Mouse (Mus musculus): Measurements from ENCODE around the gene Fut11. TPM values are rescaled to one million over a fixed set of nuclear protein-coding genes. Genes with fewer than 3 reads are reported as not detected.

Gene Fut11
- polyA plus RNA-seq (2015; fragmentation: Nextera tagmentation; extraction: Ambion mirVana) = 5.0 and 5.4 TPM in 2 replicates

- peaks cover 29% of the 10 kb centered on the region for H3K36me3 ChIP-seq (ENCODE audit: control insufficient read depth, insufficient read depth)
- no peaks in the 10 kb centered on the region for H3K27me3 ChIP-seq (ENCODE audit: control insufficient read depth, insufficient read depth, low read depth, low read length)
- no peaks in the 10 kb centered on the region for H3K9me3 ChIP-seq (replicated peaks; ENCODE audit: control insufficient read depth, low read length)
- H3K27ac ChIP-seq (ENCODE audit: low read length) = peak within 1 kb of the TSS; percentile 95
- H3K4me1 ChIP-seq (ENCODE audit: control insufficient read depth, low read depth, low read length) = peaks cover 40% of the 10 kb centered on the region
- H3K4me2 ChIP-seq (ENCODE audit: low read depth, low read length) = peak within 1 kb of the TSS; percentile 87
- peak within 1 kb of the TSS; percentile 93 for H3K4me3 ChIP-seq (ENCODE audit: low read depth, low read length)
- H3K9ac ChIP-seq (ENCODE audit: low read depth, low read length) = peak within 1 kb of the TSS; percentile 92
- under 1% methylated on average over 109 of the region's 111 CpGs for WGBS (ENCODE audit: insufficient replicate concordance)
- ATAC-seq (ENCODE audit: low read depth) = peak; percentile 82
Observed at GRCm38 (mm10) chr14:20694884-20695760, at the start of gene Fut11. Fut11 (plus strand) TSS chr14:20694968.

DNA sequence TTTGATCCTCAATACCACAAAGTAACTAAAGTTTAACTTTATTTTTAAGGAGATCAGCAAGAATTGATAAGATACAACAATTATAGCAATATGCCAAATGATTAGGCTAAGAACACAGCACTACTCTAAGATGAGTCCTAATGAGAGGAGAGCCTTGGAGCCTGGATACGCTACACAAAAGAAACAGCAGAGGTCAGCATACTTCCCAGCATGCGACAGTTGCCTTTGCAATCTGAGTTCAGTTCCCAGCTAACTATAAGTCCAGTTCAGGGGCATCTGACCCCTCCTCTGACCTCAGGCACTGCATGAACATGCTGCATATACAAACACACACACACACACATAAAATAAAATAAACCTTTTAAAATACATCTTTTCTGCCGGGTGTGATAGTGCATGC, 49.2 kb upstream of the Fut11 start:
- no peak overlapping the region for H3K27ac ChIP-seq (ENCODE audit: low read length)
- no peak overlapping the region for H3K9ac ChIP-seq (ENCODE audit: low read depth, low read length)
- no peak overlapping the region for H3K4me3 ChIP-seq (ENCODE audit: low read depth, low read length)
- no peaks in the 10 kb centered on the region for H3K9me3 ChIP-seq (replicated peaks; ENCODE audit: control insufficient read depth, low read length)
- H3K27me3 ChIP-seq (ENCODE audit: control insufficient read depth, insufficient read depth, low read depth, low read length) = no peaks in the 10 kb centered on the region
- H3K4me2 ChIP-seq (ENCODE audit: low read depth, low read length) = no peak overlapping the region
- no peaks in the 10 kb centered on the region for H3K36me3 ChIP-seq (ENCODE audit: control insufficient read depth, insufficient read depth)
- no peak for ATAC-seq (ENCODE audit: low read depth)
- H3K4me1 ChIP-seq (ENCODE audit: control insufficient read depth, low read depth, low read length) = peaks cover 8% of the 10 kb centered on the region
- 40% methylated on average over 3 of the region's 3 CpGs for WGBS (ENCODE audit: insufficient replicate concordance)

DNA sequence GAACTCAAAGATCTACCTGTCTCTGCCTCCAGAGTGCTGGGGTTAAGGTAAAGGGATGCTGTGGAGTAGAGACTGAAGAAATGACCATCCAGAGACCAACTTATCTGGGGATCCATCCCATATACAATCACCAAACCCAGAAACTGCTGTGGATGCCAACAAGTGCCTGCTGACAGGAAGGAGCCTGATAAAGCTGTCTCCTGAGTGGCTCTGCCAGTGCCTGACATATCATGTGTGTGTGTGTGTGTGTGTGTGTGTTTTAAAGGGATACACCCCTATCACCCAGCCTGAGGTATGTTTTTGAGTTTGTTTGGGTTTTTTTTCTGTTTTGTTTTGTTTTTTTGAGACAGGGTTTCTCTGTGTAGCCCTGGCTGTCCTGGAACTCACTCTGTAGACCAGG, 48.4 kb upstream of the Fut11 start:
- Histone ChIP-seq H3K4me1 (ENCODE audit: control insufficient read depth, low read depth, low read length) (peaks cover 8% of the 10 kb centered on the region), H3K9me3 (replicated peaks; ENCODE audit: control insufficient read depth, low read length) (no peaks in the 10 kb centered on the region), H3K9ac (ENCODE audit: low read depth, low read length) (no peak overlapping the region), H3K27me3 (ENCODE audit: control insufficient read depth, insufficient read depth, low read depth, low read length) (no peaks in the 10 kb centered on the region), H3K4me2 (ENCODE audit: low read depth, low read length) (no peak overlapping the region), H3K27ac (ENCODE audit: low read length) (no peak overlapping the region), H3K36me3 (ENCODE audit: control insufficient read depth, insufficient read depth) (no peaks in the 10 kb centered on the region), H3K4me3 (ENCODE audit: low read depth, low read length) (no peak overlapping the region)
- ATAC-seq (ENCODE audit: low read depth) = no peak

DNA sequence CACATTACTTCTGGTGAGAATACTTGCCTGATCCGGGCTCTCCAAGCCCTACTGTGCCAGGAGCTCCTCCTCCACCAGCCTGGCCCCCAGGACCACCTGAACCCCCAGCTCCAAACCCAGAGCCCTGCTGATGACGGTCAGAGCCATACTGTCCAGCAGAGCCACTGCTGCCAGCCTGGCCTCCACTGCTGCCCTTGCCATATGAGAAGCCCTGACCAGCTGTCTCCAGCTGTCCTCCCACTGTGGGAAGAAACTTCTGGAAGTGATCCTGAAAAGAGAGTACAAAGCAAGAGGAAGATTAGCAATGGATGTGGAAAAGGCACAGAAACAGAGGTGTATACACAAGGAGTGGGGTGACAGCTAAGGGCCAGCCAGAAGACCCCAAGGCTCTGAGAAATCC, 43.8 kb upstream of the Fut11 start:
- Histone ChIP-seq H3K4me1 (ENCODE audit: control insufficient read depth, low read depth, low read length) (no peaks in the 10 kb centered on the region), H3K4me3 (ENCODE audit: low read depth, low read length) (no peak overlapping the region), H3K27me3 (ENCODE audit: control insufficient read depth, insufficient read depth, low read depth, low read length) (no peaks in the 10 kb centered on the region), H3K9ac (ENCODE audit: low read depth, low read length) (no peak overlapping the region), H3K9me3 (replicated peaks; ENCODE audit: control insufficient read depth, low read length) (no peaks in the 10 kb centered on the region), H3K27ac (ENCODE audit: low read length) (no peak overlapping the region), H3K4me2 (ENCODE audit: low read depth, low read length) (no peak overlapping the region), H3K36me3 (ENCODE audit: control insufficient read depth, insufficient read depth) (no peaks in the 10 kb centered on the region)
- ATAC-seq (ENCODE audit: low read depth) = no peak
- WGBS (ENCODE audit: insufficient replicate concordance) = 59% methylated on average over 2 of the region's 2 CpGs

DNA sequence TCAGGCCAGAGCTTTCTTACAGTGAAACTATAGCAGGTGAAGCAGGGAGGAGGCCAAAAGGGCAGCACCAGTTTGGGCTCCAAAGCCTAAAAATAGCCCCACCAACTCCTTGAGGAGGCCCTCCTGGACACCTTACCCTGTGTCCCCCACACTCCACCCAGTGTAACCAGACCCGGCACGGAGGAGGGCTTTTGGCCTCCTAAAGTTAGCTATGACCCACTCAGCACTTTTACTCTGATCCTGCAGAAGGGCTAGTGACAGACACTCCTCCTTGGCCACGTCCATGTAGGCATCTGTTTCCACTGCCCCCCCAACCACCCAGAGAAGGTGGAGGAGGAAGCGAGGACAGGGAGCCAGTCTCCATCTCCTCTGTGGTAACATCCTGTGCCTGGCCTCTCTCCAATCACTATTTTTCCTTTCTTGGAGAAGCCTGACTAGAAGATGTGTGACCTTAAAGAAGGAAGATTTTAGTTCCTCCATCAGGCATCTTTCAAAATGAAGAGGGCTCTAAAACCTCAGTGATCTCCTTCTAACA, 43.0 kb upstream of the Fut11 start:
- H3K9ac ChIP-seq (ENCODE audit: low read depth, low read length) = no peak overlapping the region
- WGBS (ENCODE audit: insufficient replicate concordance) = 39% methylated on average over 4 of the region's 4 CpGs
- no peaks in the 10 kb centered on the region for H3K36me3 ChIP-seq (ENCODE audit: control insufficient read depth, insufficient read depth)
- no peaks in the 10 kb centered on the region for H3K4me1 ChIP-seq (ENCODE audit: control insufficient read depth, low read depth, low read length)
- ATAC-seq (ENCODE audit: low read depth) = no peak
- no peak overlapping the region for H3K4me2 ChIP-seq (ENCODE audit: low read depth, low read length)
- no peak overlapping the region for H3K4me3 ChIP-seq (ENCODE audit: low read depth, low read length)
- no peaks in the 10 kb centered on the region for H3K27me3 ChIP-seq (ENCODE audit: control insufficient read depth, insufficient read depth, low read depth, low read length)
- no peaks in the 10 kb centered on the region for H3K9me3 ChIP-seq (replicated peaks; ENCODE audit: control insufficient read depth, low read length)
- H3K27ac ChIP-seq (ENCODE audit: low read length) = no peak overlapping the region

DNA sequence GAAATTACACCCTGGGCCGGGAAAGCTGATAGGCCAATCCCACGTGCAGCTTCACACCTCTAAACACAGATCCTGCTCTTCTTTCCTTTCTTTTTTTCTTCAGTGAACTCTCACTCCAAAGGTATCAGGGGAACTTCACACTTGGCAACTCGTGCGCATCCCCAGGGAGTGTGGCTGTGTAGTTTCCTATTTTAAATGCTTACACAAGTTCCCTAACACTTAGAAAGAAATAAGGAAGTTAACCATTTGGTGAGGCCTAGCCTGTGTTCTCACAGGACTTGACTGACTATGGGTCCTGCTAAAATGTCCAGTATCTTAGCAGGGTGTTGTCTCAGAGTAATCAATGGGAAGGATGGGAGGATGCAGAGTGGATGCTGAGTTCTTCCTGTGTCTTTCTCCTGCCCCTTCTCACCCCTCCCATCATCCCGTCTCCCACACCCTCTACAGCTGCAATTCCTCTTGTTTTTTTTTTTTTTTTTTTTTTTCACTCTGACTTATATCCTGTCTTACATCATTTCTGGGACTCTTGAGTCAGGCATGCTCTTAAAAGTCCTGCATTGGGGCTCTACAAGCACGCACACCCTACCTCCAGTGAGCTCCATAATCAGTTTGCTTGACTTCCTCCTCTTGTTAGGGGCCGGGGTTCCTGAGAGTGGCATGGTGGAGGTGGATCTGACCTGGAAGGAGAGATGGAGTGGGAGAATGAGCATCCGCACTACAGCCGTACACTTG, 39.9 kb upstream of the Fut11 start:
- no peaks in the 10 kb centered on the region for H3K4me1 ChIP-seq (ENCODE audit: control insufficient read depth, low read depth, low read length)
- no peak overlapping the region for H3K4me3 ChIP-seq (ENCODE audit: low read depth, low read length)
- no peaks in the 10 kb centered on the region for H3K9me3 ChIP-seq (replicated peaks; ENCODE audit: control insufficient read depth, low read length)
- no peaks in the 10 kb centered on the region for H3K36me3 ChIP-seq (ENCODE audit: control insufficient read depth, insufficient read depth)
- WGBS (ENCODE audit: insufficient replicate concordance) = 60% methylated on average over 9 of the region's 9 CpGs
- no peak for ATAC-seq (ENCODE audit: low read depth)
- H3K27me3 ChIP-seq (ENCODE audit: control insufficient read depth, insufficient read depth, low read depth, low read length) = no peaks in the 10 kb centered on the region
- H3K4me2 ChIP-seq (ENCODE audit: low read depth, low read length) = no peak overlapping the region
- no peak overlapping the region for H3K9ac ChIP-seq (ENCODE audit: low read depth, low read length)
- no peak overlapping the region for H3K27ac ChIP-seq (ENCODE audit: low read length)

GRCm38 (mm10) chr14:20655731-20656130, 39.0 kb upstream of the Fut11 start:
- no peak for ATAC-seq (ENCODE audit: low read depth)
- Histone ChIP-seq H3K27ac (ENCODE audit: low read length) (no peak overlapping the region), H3K4me1 (ENCODE audit: control insufficient read depth, low read depth, low read length) (peaks cover 3% of the 10 kb centered on the region), H3K27me3 (ENCODE audit: control insufficient read depth, insufficient read depth, low read depth, low read length) (no peaks in the 10 kb centered on the region), H3K9ac (ENCODE audit: low read depth, low read length) (no peak overlapping the region), H3K4me2 (ENCODE audit: low read depth, low read length) (no peak overlapping the region), H3K36me3 (ENCODE audit: control insufficient read depth, insufficient read depth) (no peaks in the 10 kb centered on the region), H3K4me3 (ENCODE audit: low read depth, low read length) (no peak overlapping the region), H3K9me3 (replicated peaks; ENCODE audit: control insufficient read depth, low read length) (no peaks in the 10 kb centered on the region)
- 64% methylated on average over 9 of the region's 9 CpGs for WGBS (ENCODE audit: insufficient replicate concordance)

GRCm38 (mm10) chr14:20656361-20656760, 38.4 kb upstream of the Fut11 start, which contains the start of gene Myoz1:
Myoz1 (minus strand) TSS chr14:20656540.
- 53% methylated on average over 11 of the region's 11 CpGs for WGBS (ENCODE audit: insufficient replicate concordance)
- Histone ChIP-seq H3K27ac (ENCODE audit: low read length) (no peak within 1 kb of the TSS), H3K27me3 (ENCODE audit: control insufficient read depth, insufficient read depth, low read depth, low read length) (peaks cover 3% of the 10 kb centered on the region), H3K4me1 (ENCODE audit: control insufficient read depth, low read depth, low read length) (peaks cover 7% of the 10 kb centered on the region), H3K4me2 (ENCODE audit: low read depth, low read length) (no peak within 1 kb of the TSS), H3K4me3 (ENCODE audit: low read depth, low read length) (no peak within 1 kb of the TSS), H3K9ac (ENCODE audit: low read depth, low read length) (no peak within 1 kb of the TSS), H3K36me3 (ENCODE audit: control insufficient read depth, insufficient read depth) (no peaks in the 10 kb centered on the region), H3K9me3 (replicated peaks; ENCODE audit: control insufficient read depth, low read length) (no peaks in the 10 kb centered on the region)
- ATAC-seq (ENCODE audit: low read depth) = no peak

GRCm38 (mm10) chr14:20658326-20658725, 36.4 kb upstream of the Fut11 start:
- Histone ChIP-seq H3K27ac (ENCODE audit: low read length) (no peak overlapping the region), H3K4me3 (ENCODE audit: low read depth, low read length) (no peak overlapping the region), H3K9me3 (replicated peaks; ENCODE audit: control insufficient read depth, low read length) (no peaks in the 10 kb centered on the region), H3K4me2 (ENCODE audit: low read depth, low read length) (no peak overlapping the region), H3K36me3 (ENCODE audit: control insufficient read depth, insufficient read depth) (no peaks in the 10 kb centered on the region), H3K4me1 (ENCODE audit: control insufficient read depth, low read depth, low read length) (peaks cover 12% of the 10 kb centered on the region), H3K9ac (ENCODE audit: low read depth, low read length) (no peak overlapping the region), H3K27me3 (ENCODE audit: control insufficient read depth, insufficient read depth, low read depth, low read length) (peaks cover 23% of the 10 kb centered on the region)
- ATAC-seq (ENCODE audit: low read depth) = no peak
